Mouse (Mus musculus) retina, embryonic 14.5 days (tissue): ENCODE data around the gene Eps15l1.
A peak's percentile ranks its signal among the peaks of the same experiment; 100 is the strongest.

ENCODE experiments used
- DNase-seq: peaks from one replicate; pipeline ENCODE4 v3.0.0-alpha.2; 2015; ENCODE audit warnings: low spot score

Eps15l1 gene

DNA sequence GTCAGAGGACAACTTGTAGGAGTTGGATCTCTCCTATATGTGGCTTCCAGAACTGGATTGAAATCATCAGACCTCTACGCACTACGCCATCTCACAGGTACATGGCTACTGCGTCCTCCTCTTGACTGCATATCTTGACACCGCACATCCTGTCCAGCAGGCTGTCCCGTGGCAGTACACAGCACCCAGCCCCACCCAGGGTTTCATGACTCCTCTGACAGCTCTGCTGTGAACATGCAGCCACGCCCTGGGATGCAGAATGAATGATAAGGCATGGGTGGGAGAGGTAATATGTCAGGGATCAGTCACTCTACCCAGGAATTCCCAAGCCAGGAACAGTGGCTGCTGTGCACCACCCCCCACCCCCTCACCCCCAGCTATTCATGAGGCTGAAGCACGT, 7.4 kb downstream of the Eps15l1 start:
- DNase-seq = no peak

DNA sequence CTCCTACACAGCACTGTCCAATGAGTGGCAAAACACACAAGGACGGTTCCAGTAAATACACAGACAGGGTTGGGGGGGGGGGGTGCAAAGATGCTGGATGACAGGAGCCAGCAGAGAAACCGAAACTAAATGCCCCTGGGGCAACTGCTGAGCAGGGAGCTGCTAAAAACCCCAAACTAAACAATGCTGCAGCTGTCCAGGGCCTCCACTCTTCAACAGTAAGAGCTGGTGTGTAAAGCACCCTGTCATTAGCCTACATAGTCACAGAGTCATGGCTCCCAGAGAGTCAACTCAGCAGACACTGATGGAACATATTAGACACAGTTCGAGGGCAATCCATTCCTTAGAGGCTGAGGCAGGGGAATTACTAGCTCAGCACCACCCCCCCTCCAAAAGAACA, 11.8 kb downstream of the Eps15l1 start:
- no peak for DNase-seq

DNA sequence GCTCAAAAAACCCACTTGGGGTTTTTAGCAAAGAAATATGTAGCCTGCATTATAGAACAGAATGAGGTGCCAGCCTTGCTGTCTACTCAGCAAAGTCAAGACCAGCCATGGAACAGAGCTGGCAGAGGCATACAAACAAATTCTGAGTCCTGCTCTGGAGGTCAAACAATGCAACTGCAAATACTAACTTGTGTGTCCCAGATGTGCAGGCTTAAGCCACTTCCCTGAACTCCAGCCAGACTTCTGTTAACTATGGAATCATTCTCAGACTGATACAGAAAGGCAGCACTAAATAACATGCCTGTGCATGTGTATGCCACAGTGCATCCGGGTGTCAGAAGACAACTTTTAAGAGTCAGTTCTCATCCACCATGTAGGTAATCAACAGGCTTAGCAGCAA, 13.4 kb downstream of the Eps15l1 start:
- DNase-seq = no peak

DNA sequence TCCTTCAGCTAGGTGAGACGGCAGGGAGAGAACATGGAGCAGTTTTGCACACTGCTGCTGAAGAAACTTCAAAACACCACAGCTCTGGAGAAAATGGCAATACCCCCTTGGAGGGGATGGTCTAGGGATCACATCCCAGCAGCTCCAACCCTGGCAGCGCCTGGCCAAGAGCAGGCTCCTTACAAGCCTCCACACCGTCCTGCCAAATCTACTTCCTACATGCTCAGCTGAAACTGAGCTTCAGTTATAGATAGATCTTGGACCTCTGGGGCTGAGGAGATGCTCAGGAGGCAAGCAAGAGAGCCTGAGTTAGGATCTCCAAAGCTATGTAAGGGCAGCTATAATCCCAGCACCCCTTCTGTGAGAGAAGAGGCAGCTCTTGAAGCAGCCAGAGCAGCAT, 18.3 kb downstream of the Eps15l1 start:
- DNase-seq = no peak

DNA sequence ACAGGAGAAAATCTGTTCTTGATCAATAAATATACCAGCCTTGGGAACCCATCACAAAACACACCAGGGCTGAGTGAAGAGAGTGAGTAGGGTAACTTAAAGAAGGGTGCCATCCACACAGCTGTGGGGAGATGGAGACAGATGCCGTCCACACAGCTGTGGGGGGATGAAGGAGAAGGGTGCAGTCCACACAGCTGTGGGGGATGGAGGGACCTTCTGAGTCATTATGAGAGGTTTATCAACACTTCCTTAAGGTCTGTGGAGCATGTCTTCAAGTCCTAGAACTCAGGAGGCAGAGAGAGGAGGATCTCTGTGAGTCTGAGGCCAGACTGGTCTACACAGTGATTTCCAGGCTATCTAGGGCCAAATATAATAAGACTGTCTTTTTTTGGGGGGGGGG, 19.9 kb downstream of the Eps15l1 start:
- DNase-seq = no peak

DNA sequence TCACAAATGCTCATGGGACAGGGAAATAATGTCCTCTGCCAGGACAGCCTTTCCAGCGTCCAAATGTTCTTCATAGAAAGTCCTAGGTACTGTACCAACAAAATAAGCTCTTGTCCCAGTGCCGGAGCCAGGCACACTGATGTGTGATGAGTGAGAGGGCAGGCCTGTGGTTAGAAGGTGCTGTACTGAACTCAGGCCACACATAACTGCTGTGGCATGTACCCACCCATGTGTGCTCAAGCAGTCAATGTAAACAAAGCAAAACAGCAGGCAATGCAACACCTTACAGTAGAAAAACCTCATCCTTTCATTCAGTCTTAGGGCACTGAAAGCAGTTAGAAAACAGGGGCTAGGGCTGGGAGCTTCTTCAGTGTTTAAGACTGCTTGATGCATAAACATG, 35.5 kb downstream of the Eps15l1 start:
- no peak for DNase-seq

DNA sequence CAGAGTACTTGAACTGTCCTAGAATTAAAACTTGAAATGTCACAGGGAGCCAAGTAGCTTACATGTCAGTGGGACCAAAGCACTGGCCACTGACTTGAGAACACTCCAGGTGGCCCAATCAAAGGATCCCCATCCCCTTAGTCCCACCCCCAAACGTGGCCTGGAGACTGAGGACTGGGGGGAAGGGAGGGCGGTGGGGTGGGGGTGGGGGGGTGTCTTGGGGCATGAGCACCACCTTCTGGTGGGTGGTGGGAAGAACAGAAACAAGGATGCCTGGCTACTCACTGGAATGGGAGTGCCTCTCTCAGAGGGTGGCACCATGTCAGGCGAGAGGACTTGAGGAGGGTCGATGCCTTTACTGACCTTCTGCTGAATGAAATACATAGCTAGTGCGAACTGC, 38.9 kb downstream of the Eps15l1 start:
- DNase-seq = peak; percentile 15

DNA sequence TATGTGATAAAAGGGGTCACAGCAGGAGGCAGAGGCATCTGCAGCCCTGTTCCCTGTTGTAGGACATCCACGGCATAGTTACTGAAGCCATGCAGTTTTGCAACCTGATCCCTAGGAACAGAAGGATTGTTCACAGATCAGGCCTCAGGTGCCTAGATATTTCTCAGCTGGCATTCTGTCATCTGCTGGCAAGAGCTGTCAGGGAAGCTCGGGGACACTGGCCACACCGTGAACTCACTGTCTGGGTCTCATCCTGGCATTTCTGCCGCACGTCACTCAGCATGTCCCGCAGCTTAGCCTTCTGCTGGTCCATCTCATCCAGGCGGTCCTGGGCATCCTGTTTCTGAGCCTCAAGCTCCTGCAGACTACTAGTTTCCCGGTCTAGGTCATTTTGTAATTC, 40.6 kb downstream of the Eps15l1 start:
- no peak for DNase-seq

DNA sequence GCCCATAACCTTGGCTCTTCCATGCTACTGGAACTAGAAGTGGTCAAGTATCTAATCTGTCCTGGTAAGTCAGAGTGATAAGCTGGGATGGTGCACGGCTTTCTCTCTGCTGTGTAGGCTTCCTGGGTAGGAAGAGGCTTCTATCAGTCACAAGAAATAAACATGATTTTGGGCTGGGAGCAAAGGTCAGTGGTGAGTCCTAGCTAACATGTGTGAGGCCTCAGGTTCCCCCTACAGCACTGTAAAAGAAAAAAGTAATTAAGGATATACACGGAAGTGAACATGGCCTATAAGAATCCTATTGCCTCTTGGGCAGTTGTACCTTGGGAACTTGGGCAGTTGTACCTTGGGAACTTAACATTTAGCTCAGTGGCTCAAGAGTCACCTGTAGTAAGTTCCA, 44.4 kb downstream of the Eps15l1 start:
- no peak for DNase-seq

DNA sequence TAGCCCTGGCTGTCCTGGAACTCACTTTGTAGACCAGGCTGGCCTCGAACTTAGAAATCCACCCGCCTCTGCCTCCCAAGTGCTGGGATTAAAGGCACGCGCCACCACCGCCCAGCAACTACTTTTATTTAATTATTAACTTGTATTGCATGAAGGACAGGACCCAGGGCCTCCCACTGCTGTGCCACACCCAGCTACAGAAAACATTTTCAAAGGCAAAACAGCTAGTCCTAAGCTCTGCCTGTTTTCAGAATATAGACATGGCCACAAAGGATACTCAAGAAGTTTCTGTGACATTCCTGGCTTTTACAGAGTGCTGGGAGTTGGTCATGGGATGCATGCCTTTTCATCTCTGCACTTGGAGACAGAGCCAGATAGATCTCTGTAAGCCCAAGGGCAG, 45.0 kb downstream of the Eps15l1 start:
- no peak for DNase-seq

DNA sequence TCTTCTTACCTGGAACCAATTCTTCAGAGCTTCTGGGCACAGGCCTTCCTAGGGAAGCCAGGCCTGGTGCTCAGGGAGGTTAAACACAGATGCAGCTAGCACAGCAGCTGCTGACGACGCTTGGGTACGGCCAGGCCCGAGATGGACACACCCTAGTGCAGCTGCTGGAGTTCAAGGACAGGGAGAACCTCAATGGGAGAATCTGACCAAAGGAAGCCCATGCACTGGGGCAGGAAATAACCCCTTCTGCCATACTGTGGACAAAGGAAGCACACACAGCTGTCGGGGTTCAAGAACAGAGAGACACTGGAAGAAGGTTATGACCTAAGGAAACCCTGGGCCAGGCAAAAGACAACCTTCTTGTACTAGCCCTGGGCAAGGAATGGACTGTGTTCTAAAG, 46.1 kb downstream of the Eps15l1 start:
- no peak for DNase-seq

DNA sequence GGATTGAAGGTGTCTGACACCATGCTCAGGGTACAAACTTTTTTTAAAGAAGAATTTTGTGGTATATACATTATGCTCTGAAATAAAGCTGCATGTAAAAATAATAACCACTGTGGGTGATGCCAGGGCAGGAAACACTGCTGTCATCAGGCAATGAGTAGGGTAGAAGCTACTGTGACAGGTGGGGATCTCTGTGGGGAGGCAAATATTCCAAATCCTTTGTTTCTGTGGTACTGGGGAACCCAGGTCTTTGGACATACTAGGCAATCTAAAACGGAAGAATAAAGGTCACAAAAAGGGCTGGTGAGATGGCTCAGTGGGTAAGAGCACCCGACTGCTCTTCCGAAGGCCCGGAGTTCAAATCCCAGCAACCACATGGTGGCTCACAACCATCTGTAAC, 48.9 kb downstream of the Eps15l1 start:
- DNase-seq = no peak

DNA sequence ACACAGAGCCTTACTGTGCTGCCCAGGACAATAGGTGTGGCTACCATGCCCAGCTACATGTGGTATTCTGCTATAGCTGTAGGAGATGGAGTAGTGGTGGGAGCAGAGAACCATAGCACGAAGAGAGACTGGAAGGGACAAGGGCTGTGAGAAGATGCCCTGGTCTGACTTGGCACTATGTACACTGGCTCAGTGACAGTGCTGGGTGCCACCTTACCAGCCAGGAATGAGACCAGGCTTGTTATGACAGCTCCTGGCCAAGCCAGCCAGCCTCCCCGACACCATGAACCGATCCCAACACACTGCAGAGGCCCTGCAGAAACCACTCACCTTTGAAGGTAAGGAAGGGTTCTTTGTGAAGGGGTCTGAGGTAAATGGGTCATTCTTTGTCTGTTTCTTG, 49.9 kb downstream of the Eps15l1 start:
- no peak for DNase-seq

DNA sequence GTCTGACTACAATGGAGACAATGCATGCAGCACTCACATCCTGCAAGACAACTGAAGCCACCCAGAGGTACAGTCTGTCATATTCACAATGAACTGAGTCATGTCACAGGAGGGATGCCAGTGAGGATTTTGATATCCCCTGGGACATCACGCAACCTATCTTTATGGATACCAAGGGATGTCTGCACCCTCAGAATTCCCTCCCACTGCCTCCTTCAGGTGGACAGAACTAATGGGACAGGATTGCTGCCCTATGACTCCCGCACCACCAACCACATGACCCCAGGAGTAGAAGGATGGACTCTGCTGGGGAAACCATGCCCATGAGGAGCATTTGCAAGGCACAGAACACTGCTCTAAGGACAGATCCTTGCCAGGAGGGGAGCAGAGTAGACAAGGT, 54.8 kb downstream of the Eps15l1 start:
- no peak for DNase-seq

DNA sequence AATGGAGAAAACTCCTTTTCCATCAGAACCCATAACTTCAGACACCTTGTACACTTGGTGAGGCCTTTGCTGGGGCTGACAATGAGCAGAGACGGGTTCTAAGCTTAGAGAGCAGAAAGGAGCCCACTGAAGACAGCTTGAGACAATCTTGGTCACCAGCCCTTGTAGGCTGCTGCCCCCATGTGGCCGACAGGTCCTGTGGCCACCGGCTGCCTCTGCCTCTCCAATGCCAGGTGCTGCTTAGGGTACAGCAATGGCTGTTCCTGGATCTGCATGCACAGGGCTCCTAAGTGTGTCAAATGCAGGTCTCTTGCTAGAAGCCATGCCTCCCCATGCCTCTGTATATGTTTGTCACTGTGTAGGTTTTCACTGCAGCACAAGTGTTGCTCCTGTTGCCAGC, 55.4 kb downstream of the Eps15l1 start:
- DNase-seq = peak; percentile 76

DNA sequence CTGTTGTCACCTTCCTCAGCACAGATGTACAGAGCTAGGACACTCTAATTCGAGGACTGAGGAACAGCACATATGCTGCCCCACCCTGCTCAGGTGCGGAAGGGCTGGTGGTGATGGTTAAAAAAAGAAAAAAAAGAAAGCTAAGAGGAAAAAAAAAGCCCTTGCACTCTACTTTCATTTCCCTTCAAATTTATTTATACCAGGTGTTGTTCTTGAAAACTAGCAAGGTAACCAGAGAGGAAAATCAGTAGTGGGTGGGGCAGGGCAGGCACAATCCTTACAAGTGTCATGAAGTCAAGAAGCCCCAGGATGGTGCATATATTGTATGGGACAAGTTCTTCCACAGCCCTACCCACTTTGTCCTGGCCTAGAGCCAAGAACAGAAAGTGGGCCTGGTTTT, 56.2 kb downstream of the Eps15l1 start:
- no peak for DNase-seq

DNA sequence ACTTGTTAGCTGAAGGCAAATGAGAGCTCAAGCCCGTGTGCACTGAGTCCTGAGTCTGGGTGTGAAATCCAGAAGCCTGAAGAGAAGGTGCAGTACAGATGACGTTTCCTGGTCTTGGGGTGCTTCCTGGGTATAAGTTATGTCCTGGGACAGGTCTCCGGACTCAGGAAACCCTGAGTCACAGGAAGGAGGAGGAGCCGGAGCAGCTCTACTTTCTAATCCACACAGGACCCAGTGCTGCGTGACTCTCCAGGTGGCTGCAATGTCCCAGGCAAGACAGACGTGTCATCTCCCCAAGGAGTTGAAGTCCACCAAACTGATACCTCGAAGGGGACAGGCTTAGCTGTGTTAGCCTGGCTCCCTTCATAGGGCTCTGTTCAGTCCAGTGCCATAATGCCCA, 57.8 kb downstream of the Eps15l1 start:
- DNase-seq = no peak

DNA sequence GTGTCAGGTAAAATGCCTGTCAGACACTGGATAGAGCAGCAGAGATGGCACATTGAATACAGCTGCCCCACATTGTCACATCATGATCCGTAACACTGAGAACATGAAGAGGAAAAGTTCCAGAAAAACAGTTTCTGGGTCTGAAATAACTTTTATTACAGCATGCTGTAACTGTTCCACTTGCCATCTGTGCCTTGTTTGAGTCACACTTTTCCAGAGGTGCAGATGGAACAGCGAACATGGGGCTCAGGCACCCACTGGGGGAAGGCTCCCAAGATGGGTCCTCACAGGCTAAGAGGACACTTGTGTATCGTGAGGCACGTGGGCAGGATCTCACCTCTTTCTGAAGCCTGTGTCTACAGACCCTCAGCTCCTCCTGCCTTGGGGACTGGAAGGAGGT, 58.5 kb downstream of the Eps15l1 start:
- no peak for DNase-seq

DNA sequence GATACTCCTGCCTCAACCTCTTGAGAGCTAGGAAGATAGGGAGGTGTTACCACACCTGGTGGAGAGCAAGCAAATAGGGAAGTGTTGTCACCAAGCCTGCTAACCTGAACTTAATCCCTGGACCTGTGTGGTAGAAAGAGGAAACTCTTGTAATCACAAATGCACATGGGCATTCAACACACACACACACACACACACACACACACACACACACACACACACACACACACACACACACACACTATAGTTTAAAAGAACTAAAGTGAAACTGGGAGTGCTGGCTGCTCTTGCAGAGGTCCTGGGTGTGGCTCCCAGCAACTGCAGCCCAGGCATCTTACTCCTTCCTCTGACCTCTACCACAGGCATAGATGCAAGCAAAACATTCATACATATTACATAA, 61.1 kb downstream of the Eps15l1 start:
- no peak for DNase-seq

DNA sequence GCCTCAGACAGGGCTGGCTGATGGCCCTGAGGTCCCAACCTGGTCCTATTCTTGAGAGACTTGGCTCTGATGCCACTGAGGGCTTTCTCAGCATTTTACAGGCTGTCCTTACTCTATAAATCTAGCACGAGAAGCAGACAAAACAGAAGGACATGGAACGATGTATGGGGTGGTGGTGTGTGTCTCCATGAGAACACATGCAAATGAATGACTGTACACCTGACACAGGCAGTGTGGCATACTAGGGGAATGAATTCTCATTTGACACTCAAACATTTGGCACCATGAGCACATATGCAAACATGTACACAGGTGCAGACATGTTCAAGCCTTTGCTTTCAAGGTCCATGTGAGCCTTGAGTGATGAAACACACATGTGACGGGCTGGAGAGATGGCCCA, 64.7 kb downstream of the Eps15l1 start:
- no peak for DNase-seq

DNA sequence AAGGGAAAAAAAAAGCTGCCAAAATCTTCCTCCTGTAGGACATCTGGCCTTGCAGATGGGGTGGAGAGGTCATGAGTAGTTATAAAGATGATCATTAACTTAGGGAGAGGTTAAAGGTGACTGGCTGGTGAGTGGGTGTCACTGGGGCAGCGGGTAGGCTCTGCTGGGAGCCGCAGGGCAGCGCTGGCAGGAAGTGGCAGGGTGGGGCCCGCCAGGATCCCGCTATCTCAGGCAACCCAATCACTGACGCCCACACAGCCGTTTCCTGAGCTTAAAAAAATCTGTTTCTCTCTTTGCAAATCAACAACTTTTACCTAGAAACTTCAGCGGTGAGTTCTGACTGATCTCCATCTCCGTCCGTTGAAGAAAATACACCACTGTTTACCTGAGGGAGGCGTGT, 67.0 kb downstream of the Eps15l1 start:
- DNase-seq = no peak

DNA sequence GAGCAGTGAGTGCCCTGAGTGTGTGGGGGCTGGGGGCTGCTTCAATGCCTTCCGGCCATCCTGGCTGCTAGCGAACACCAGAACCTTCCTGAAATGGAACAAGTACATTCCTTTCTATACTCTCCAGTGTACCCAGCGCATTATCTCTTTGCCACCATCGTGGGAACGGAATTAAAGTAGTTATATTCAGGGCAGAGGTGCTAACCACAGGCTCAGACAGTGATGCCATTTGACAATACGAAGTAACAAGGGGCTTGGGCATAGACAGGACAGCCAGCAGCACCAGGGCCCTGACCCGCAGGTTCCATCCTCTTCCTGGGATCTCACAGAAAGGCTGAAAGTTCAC, 67.6 kb downstream of the Eps15l1 start:
- no peak for DNase-seq

DNA sequence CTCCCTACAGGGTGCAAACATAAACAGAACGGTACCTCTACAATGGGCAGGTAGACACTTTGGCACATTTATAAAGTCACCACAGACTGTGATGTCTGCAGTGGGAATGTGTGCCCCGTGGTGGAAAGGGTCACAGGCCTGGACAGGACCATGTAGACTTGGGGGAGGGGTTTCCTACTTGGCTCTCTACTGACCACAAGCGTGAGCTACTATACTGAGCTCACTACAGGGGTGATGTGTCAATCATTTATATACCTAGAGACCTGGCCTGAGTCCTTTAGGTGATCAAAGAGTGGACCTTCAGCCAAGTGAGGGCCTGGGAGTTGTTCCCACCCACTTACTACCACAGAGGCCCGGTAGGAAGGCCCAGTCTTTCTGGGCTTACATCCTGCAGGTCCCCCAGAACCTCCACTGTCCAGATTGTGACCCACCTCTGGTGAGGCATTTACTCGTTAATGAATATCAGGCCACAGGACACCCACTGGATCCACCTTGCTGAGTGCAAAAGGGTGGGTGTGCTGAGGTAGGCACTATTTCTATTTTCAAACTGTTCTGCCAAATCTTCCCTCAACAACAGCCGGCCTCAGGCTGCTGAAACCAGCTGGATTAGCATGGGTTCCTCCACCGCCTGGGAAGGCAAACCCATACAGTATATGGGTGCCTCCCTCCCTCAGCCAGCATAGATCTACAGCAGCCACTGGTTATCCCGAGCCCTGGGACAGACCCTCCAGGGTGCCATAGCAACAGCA, 68.1 kb downstream of the Eps15l1 start:
- no peak for DNase-seq

DNA sequence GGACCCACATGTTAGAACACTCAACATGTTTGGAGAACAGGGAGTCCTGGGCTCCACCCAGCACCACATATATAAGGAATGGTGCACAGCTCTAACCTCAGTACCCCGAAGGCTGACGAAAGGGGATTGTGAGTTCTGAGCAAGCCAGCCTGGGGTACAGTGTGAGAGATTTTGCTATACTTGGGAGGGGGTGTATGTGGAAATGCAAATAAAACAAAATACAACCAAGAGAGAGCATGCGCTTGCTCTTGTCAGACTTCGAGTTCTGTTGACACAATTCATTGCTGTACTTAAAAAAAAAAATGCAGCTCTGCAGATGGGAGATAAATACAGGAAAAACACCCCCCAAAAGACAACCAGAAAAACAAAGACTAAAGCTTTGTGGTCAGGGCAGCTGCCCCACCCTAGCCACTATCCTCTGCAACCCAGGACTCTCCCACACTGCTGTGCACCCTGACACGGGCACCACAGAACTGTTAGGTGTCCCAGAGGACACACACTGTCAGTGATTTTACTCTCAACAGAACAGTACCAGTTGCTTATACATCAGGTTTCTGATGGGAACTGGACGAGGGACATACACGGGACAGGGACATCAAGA, 69.8 kb downstream of the Eps15l1 start:
- no peak for DNase-seq
